Mouse (Mus musculus) heart, postnatal 14 days (tissue): Measurements from ENCODE around the gene Muc13. TPM values are rescaled to one million over a fixed set of nuclear protein-coding genes. Genes with fewer than 3 reads are reported as not detected.

Experiments
- DNase-seq, 2 experiments: peaks; one replicate each; pipeline ENCODE4 v3.0.0; 2021 to 2022
- intact Hi-C: fragments of 180-260 bp; cut with DNase I; formaldehyde crosslinking; loops from one replicate; pipeline ENCODE4 v1.15.1; 2025
- total RNA-seq, 2 experiments: library from RNA; stranded (reverse); gene quantifications; 2 replicates each; pipeline ENCODE4 v1.2.3; 2021

Muc13 gene
- total RNA-seq, 2 experiments from 2014 or later, result 0.12 to 0.17 TPM

GRCm38 (mm10) chr16:33818413-33819165, 24.8 kb downstream of the Muc13 start:
- no peak for DNase-seq
- intact Hi-C loops, result no loop called here

- intact Hi-C loops, result loop anchor here (1.0 to 2.0 kb wide), 3 partner anchors 131 to 294 kb away; no protein-coding TSS in a partner anchor
These were observed 26.7 kb downstream of the Muc13 start for GRCm38 (mm10) chr16:33820269-33821178.

GRCm38 (mm10) chr16:33824603-33825002, 30.8 kb downstream of the Muc13 start:
- DNase-seq, result no peak
- intact Hi-C loops, result no loop called here

More at GRCm38 (mm10) chr16:33820269-33821178, 26.7 kb downstream of the Muc13 start:
- peak; percentile 87 to 95 for DNase-seq

- no peak for DNase-seq
- intact Hi-C loops, result no loop called here
These were observed 34.7 kb downstream of the Muc13 start for GRCm38 (mm10) chr16:33828496-33828895.

- DNase-seq, result peak; percentile 82 to 85
- intact Hi-C loops, result no loop called here
These were observed 35.5 kb downstream of the Muc13 start, which contains the start of gene Itgb5 for GRCm38 (mm10) chr16:33829301-33829831. Gene Itgb5, plus strand, starts transcription at chr16:33829665.

GRCm38 (mm10) chr16:33829842-33830511, 36.1 kb downstream of the Muc13 start:
- peak; percentile 66 to 69 for DNase-seq
- intact Hi-C loops, result loop anchor here (5.0 kb wide), 1 partner anchor 62 kb away; no protein-coding TSS in a partner anchor

GRCm38 (mm10) chr16:33830512-33831105, 36.8 kb downstream of the Muc13 start:
- intact Hi-C loops, result loop anchor here (5.0 kb wide), 1 partner anchor 62 kb away; no protein-coding TSS in a partner anchor
- no peak for DNase-seq

- intact Hi-C loops, result loop anchor here (5.0 kb wide), 1 partner anchor 60 kb away; no protein-coding TSS in a partner anchor
- DNase-seq, result no peak
These were observed 38.2 kb downstream of the Muc13 start for GRCm38 (mm10) chr16:33832057-33832456.

GRCm38 (mm10) chr16:33832728-33833428, 39.0 kb downstream of the Muc13 start:
- intact Hi-C loops, result loop anchor here (5.0 kb wide), 1 partner anchor 59 kb away; no protein-coding TSS in a partner anchor

GRCm38 (mm10) chr16:33833429-33833753, 39.6 kb downstream of the Muc13 start:
- intact Hi-C loops, result loop anchor here (5.0 kb wide), 1 partner anchor 59 kb away; no protein-coding TSS in a partner anchor
- DNase-seq, result no peak

More at GRCm38 (mm10) chr16:33832728-33833428, 39.0 kb downstream of the Muc13 start:
- peak; percentile 30 to 39 for DNase-seq

- peak; percentile 64 to 65 for DNase-seq
- intact Hi-C loops, result loop anchor here (5.0 kb wide), 1 partner anchor 58 kb away; no protein-coding TSS in a partner anchor
These were observed 40.1 kb downstream of the Muc13 start for GRCm38 (mm10) chr16:33833781-33834482.

- peak in 1 of 2 experiments; percentile 38 for DNase-seq
- intact Hi-C loops, result no loop called here
These were observed 42.8 kb downstream of the Muc13 start for GRCm38 (mm10) chr16:33836676-33837075.

GRCm38 (mm10) chr16:33837191-33837590, 43.4 kb downstream of the Muc13 start:
- intact Hi-C loops, result no loop called here
- DNase-seq, result no peak

GRCm38 (mm10) chr16:33840616-33841015, 46.8 kb downstream of the Muc13 start:
- no peak for DNase-seq
- intact Hi-C loops, result no loop called here

- intact Hi-C loops, result no loop called here
- no peak for DNase-seq
These were observed 48.4 kb downstream of the Muc13 start for GRCm38 (mm10) chr16:33842081-33842880.

- intact Hi-C loops, result no loop called here
- no peak for DNase-seq
These were observed 50.3 kb downstream of the Muc13 start for GRCm38 (mm10) chr16:33844150-33844611.

GRCm38 (mm10) chr16:33844866-33845265, 51.0 kb downstream of the Muc13 start:
- no peak for DNase-seq

More at GRCm38 (mm10) chr16:33844866-33845265, 51.0 kb downstream of the Muc13 start:
- intact Hi-C loops, result no loop called here
